ENCODE assay signal across 11 mouse cellular contexts in the genomic region with DNA sequence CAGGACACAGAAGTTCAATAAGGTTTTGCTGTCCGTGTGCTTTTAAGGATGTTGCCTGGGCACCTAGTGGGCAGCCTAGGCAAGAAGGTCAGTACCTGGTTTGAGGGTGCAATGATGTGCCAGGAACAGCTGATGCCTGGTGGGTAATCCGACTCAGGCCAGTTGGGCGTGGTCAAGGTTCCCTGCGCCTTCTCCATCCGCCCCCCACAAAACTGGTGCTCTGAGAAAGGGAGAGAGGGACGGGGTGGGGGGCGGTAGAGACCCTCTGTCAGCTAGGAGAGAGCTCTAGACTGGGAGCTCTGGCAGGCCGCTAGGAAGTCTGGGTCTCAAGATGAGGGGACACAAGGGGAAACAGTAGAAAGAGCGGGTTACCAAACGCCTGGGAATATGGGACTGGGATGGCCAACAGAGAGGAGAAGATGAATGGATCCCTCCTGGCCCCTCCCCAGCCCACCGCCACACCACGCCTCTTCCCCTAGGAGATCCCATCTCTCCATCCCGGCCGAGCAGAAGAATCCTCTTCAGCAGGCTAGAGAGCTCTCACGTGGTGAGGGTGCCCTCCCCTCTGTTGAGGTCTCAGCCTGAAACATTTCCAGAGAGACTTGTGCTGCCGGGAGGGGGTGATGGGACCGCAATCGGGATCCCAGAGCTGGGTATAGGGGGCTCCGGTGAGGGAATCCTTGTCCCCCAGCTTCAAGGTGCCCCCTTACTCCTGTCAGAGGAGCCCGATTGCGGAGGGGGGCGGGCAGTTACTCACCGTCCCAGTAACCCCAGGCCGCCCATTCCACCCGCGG. TPM values are rescaled to one million over a fixed set of nuclear protein-coding genes. Genes with fewer than 3 reads are reported as not detected.
DNase-seq lines count a peak whose midpoint lies in the region; ATAC-seq lines count a peak whose summit lies in the region.
"Had no signal": no experiment of that assay in that cellular context is flagged by ENCODE, and none has a peak within 500 bp of the region (broad histone marks: within the 10 kb centered on the region; RNA-seq: fewer than 3 reads in every experiment).

No protein-coding gene starts in this region.

- 0 out of 2 replicates have a peak overlapping the region, but pooled peaks have one; percentile 22 for H3K9ac ChIP-seq in kidney, embryonic 15.5 days
- H3K9ac ChIP-seq in embryonic facial prominence, embryonic 12.5 days: peak overlapping the region; percentile 47
- peak overlapping the region; percentile 55 for H3K9ac ChIP-seq in hindbrain, embryonic 13.5 days
- H3K9ac ChIP-seq in midbrain, embryonic 15.5 days: 0 out of 2 replicates have a peak overlapping the region, but pooled peaks have one; percentile 16

- H3K4me1 ChIP-seq in kidney, embryonic 15.5 days: peaks cover 60% of the 10 kb centered on the region
- peaks cover 62% of the 10 kb centered on the region for H3K4me1 ChIP-seq in embryonic facial prominence, embryonic 12.5 days
- H3K4me1 ChIP-seq in hindbrain, embryonic 13.5 days (replicated peaks): peaks cover 43% of the 10 kb centered on the region
- H3K4me1 ChIP-seq in midbrain, embryonic 15.5 days: peaks cover 12% of the 10 kb centered on the region; the same call in 1 of the 2 replicates

- ATAC-seq in kidney, embryonic 15.5 days (replicated peaks; ENCODE audit: low FRiP score): no peak
- ATAC-seq in embryonic facial prominence, embryonic 12.5 days (ENCODE audit: insufficient number of reproducible peaks, insufficient read depth, low FRiP score, low TSS enrichment): no peak
- no peak for ATAC-seq in hindbrain, embryonic 13.5 days (ENCODE audit: low FRiP score)
- ATAC-seq in midbrain, embryonic 15.5 days (replicated peaks): no peak
- ATAC-seq in activated CD4-positive, CD25-positive, alpha-beta regulatory T cell, adult 4 months: no peak

- no peaks in the 10 kb centered on the region for H3K9me3 ChIP-seq in kidney, embryonic 15.5 days (replicated peaks)
- H3K9me3 ChIP-seq in embryonic facial prominence, embryonic 12.5 days: no peaks in the 10 kb centered on the region
- no peaks in the 10 kb centered on the region for H3K9me3 ChIP-seq in hindbrain, embryonic 13.5 days
- H3K9me3 ChIP-seq in midbrain, embryonic 15.5 days: no peaks in the 10 kb centered on the region
- H3K9me3 ChIP-seq: megakaryocyte, embryonic 14.5 days had no signal

- no peak overlapping the region for H3K27ac ChIP-seq in kidney, embryonic 15.5 days
- peak overlapping the region; percentile 42 for H3K27ac ChIP-seq in embryonic facial prominence, embryonic 12.5 days
- H3K27ac ChIP-seq in hindbrain, embryonic 13.5 days: no peak overlapping the region
- no peak overlapping the region for H3K27ac ChIP-seq in midbrain, embryonic 15.5 days

- DNase-seq in kidney, postnatal 25 days: no peak
- DNase-seq in adrenal gland, postnatal 14 days: no peak
- DNase-seq in cerebellum, adult 11 months: no peak
- DNase-seq: kidney, adult 8-10 months had no signal

- WGBS in kidney, embryonic 15.5 days: 19% methylated on average over 25 of the region's 26 CpGs
- 16% methylated on average over 26 of the region's 26 CpGs for WGBS in embryonic facial prominence, embryonic 12.5 days
- 16% methylated on average over 26 of the region's 26 CpGs for WGBS in hindbrain, embryonic 13.5 days
- 12% methylated on average over 26 of the region's 26 CpGs for WGBS in midbrain, embryonic 15.5 days

- H3K27me3 ChIP-seq in kidney, embryonic 15.5 days: no peaks in the 10 kb centered on the region
- H3K27me3 ChIP-seq in embryonic facial prominence, embryonic 12.5 days: no peaks in the 10 kb centered on the region
- H3K27me3 ChIP-seq in hindbrain, embryonic 13.5 days: peaks cover 28% of the 10 kb centered on the region
- H3K27me3 ChIP-seq in midbrain, embryonic 15.5 days (replicated peaks): no peaks in the 10 kb centered on the region; the same call in 1 of the 2 replicates

- peaks cover 28% of the 10 kb centered on the region for H3K36me3 ChIP-seq in kidney, embryonic 15.5 days
- H3K36me3 ChIP-seq in embryonic facial prominence, embryonic 12.5 days: peaks cover 30% of the 10 kb centered on the region
- no peaks in the 10 kb centered on the region for H3K36me3 ChIP-seq in hindbrain, embryonic 13.5 days
- no peaks in the 10 kb centered on the region for H3K36me3 ChIP-seq in midbrain, embryonic 15.5 days (replicated peaks)

- peak overlapping the region; percentile 56 for H3K4me2 ChIP-seq in kidney, embryonic 15.5 days
- peak overlapping the region; percentile 59 for H3K4me2 ChIP-seq in embryonic facial prominence, embryonic 12.5 days (replicated peaks)
- H3K4me2 ChIP-seq in hindbrain, embryonic 13.5 days: peak overlapping the region; percentile 40
- peak overlapping the region; percentile 31 for H3K4me2 ChIP-seq in midbrain, embryonic 15.5 days

- peak overlapping the region; percentile 43 for H3K4me3 ChIP-seq in kidney, embryonic 15.5 days (replicated peaks)
- peak overlapping the region; percentile 29 for H3K4me3 ChIP-seq in embryonic facial prominence, embryonic 12.5 days
- peak overlapping the region; percentile 12; the same call in 1 of the 2 replicates for H3K4me3 ChIP-seq in hindbrain, embryonic 13.5 days
- H3K4me3 ChIP-seq in midbrain, embryonic 15.5 days: peak overlapping the region; percentile 10; the same call in 1 of the 2 replicates
- H3K4me3 ChIP-seq: megakaryocyte, embryonic 14.5 days had no signal

RNA-seq across cellular contexts. Expression of gene Pcolce, which starts 5.5 kb away (rescaled TPM):
- polyA plus RNA-seq in kidney, embryonic 15.5 days (2015; fragmentation: Nextera tagmentation; extraction: Ambion mirVana): 135 and 139 TPM in 2 replicates
- polyA plus RNA-seq in embryonic facial prominence, embryonic 12.5 days (2016; fragmentation: Nextera tagmentation; extraction: Ambion mirVana): 124 and 128 TPM in 2 replicates
- 22.8 and 26.4 TPM in 2 replicates for polyA plus RNA-seq in hindbrain, embryonic 13.5 days (2015; fragmentation: Nextera tagmentation; extraction: Ambion mirVana)
- 15.1 and 16.7 TPM in 2 replicates for polyA plus RNA-seq in midbrain, embryonic 15.5 days (2015; fragmentation: Nextera tagmentation; extraction: Ambion mirVana)
- 414 and 471 TPM in 2 replicates for total RNA-seq in adrenal gland, postnatal 14 days (2021)
- under 1 TPM in 1 of 2 experiments, not detected in 1; 0.53 TPM for polyA plus RNA-seq in activated CD4-positive, CD25-positive, alpha-beta regulatory T cell, adult 4 months (2017; shearing (Covaris generic))
- total RNA-seq: common myeloid progenitor, adult 5-6 weeks had no signal

RNA-seq across cellular contexts. Expression of gene Mospd3, which starts 7.2 kb away (rescaled TPM):
- 26.6 and 30.2 TPM in 2 replicates for polyA plus RNA-seq in kidney, embryonic 15.5 days (2015; fragmentation: Nextera tagmentation; extraction: Ambion mirVana)
- 28.4 and 28.7 TPM in 2 replicates for polyA plus RNA-seq in embryonic facial prominence, embryonic 12.5 days (2016; fragmentation: Nextera tagmentation; extraction: Ambion mirVana)
- 49.1 and 49.6 TPM in 2 replicates for polyA plus RNA-seq in hindbrain, embryonic 13.5 days (2015; fragmentation: Nextera tagmentation; extraction: Ambion mirVana)
- 66.9 and 68.2 TPM in 2 replicates for polyA plus RNA-seq in midbrain, embryonic 15.5 days (2015; fragmentation: Nextera tagmentation; extraction: Ambion mirVana)
- 42.5 and 44.9 TPM in 2 replicates for total RNA-seq in adrenal gland, postnatal 14 days (2021)
- polyA plus RNA-seq in activated CD4-positive, CD25-positive, alpha-beta regulatory T cell, adult 4 months (2017; shearing (Covaris generic)): 10 to 100 TPM; 33.2 to 38.8 TPM

RNA-seq across cellular contexts. Expression of gene Fbxo24, which starts 20.7 kb away (rescaled TPM):
- polyA plus RNA-seq in kidney, embryonic 15.5 days (2015; fragmentation: Nextera tagmentation; extraction: Ambion mirVana): 0.16 and 0.17 TPM in 2 replicates
- 0.22 and 0.36 TPM in 2 replicates for polyA plus RNA-seq in embryonic facial prominence, embryonic 12.5 days (2016; fragmentation: Nextera tagmentation; extraction: Ambion mirVana)
- polyA plus RNA-seq in hindbrain, embryonic 13.5 days (2015; fragmentation: Nextera tagmentation; extraction: Ambion mirVana): 0.17 and 0.21 TPM in 2 replicates
- 0.13 and 0.17 TPM in 2 replicates for polyA plus RNA-seq in midbrain, embryonic 15.5 days (2015; fragmentation: Nextera tagmentation; extraction: Ambion mirVana)
- 0.38 and 0.85 TPM in 2 replicates for total RNA-seq in adrenal gland, postnatal 14 days (2021)
- polyA plus RNA-seq in activated CD4-positive, CD25-positive, alpha-beta regulatory T cell, adult 4 months (2017; shearing (Covaris generic)): under 1 TPM in 1 of 2 experiments, not detected in 1; 0.33 TPM
- total RNA-seq: common myeloid progenitor, adult 5-6 weeks had no signal

RNA-seq across cellular contexts. Expression of gene Lrch4, which starts 20.9 kb away (rescaled TPM):
- polyA plus RNA-seq in kidney, embryonic 15.5 days (2015; fragmentation: Nextera tagmentation; extraction: Ambion mirVana): 47.4 and 50.6 TPM in 2 replicates
- polyA plus RNA-seq in embryonic facial prominence, embryonic 12.5 days (2016; fragmentation: Nextera tagmentation; extraction: Ambion mirVana): 30.8 and 34.0 TPM in 2 replicates
- polyA plus RNA-seq in hindbrain, embryonic 13.5 days (2015; fragmentation: Nextera tagmentation; extraction: Ambion mirVana): 19.9 and 23.4 TPM in 2 replicates
- 18.8 and 19.1 TPM in 2 replicates for polyA plus RNA-seq in midbrain, embryonic 15.5 days (2015; fragmentation: Nextera tagmentation; extraction: Ambion mirVana)
- total RNA-seq in adrenal gland, postnatal 14 days (2021): 30.1 and 35.9 TPM in 2 replicates
- polyA plus RNA-seq in activated CD4-positive, CD25-positive, alpha-beta regulatory T cell, adult 4 months (2017; shearing (Covaris generic)): 10 to 100 TPM; 61.6 to 68.6 TPM

RNA-seq across cellular contexts. Expression of gene Gm20605, which starts 20.9 kb away (rescaled TPM):
- polyA plus RNA-seq in kidney, embryonic 15.5 days (2015; fragmentation: Nextera tagmentation; extraction: Ambion mirVana): 10.4 and 13.1 TPM in 2 replicates
- polyA plus RNA-seq in embryonic facial prominence, embryonic 12.5 days (2016; fragmentation: Nextera tagmentation; extraction: Ambion mirVana): 9.2 and 11.8 TPM in 2 replicates
- 7.9 and 8.9 TPM in 2 replicates for polyA plus RNA-seq in hindbrain, embryonic 13.5 days (2015; fragmentation: Nextera tagmentation; extraction: Ambion mirVana)
- 11.3 and 11.8 TPM in 2 replicates for polyA plus RNA-seq in midbrain, embryonic 15.5 days (2015; fragmentation: Nextera tagmentation; extraction: Ambion mirVana)
- 7.2 and 11.6 TPM in 2 replicates for total RNA-seq in adrenal gland, postnatal 14 days (2021)
- polyA plus RNA-seq in activated CD4-positive, CD25-positive, alpha-beta regulatory T cell, adult 4 months (2017; shearing (Covaris generic)): 10 to 100 TPM in 1 of 2 experiments, 1 to 10 TPM in 1; 8.1 to 10.2 TPM

Comparison
In these comparisons a context has a peak if more than half of its experiments do, and no peak if none do; other contexts are left out.
1. RNA of gene Pcolce, which starts 5.5 kb away (polyA plus RNA-seq): 135 to 139 TPM in kidney, embryonic 15.5 days, 124 to 128 TPM in embryonic facial prominence, embryonic 12.5 days, 22.8 to 26.4 TPM in hindbrain, embryonic 13.5 days and 15.1 to 16.7 TPM in midbrain, embryonic 15.5 days; 0.53 TPM in activated CD4-positive, CD25-positive, alpha-beta regulatory T cell, adult 4 months; every median in the first group is over 10 times any median in the second.
2. Peak in every context shown above with its lines, with median percentiles within 50 percentile points of each other: H3K4me2 ChIP-seq, H3K4me3 ChIP-seq and H3K9ac ChIP-seq.